Mouse (Mus musculus) liver, postnatal 0 days (tissue): Measurements from ENCODE around the gene P3h3.

Source experiments
- CTCF ChIP-seq: sonication (generic); IDR thresholded peaks from 2 replicates; pipeline ENCODE4 v1.5.1; 2016; ENCODE audit warnings: antibody characterized with exemption, low read depth
- EP300 ChIP-seq: IDR thresholded peaks from 2 replicates; pipeline ENCODE4 v1.6.1; 2016; ENCODE audit warnings: antibody characterized with exemption, low read depth, mild to moderate bottlenecking

GRCm38 (mm10) chr6:124854647-124855046 is 2.9 kb downstream of the P3h3 start:
- no peak for TF ChIP-seq CTCF
- TF ChIP-seq EP300 = no peak
